Mouse (Mus musculus): Measurements from ENCODE around the gene Fgf16. TPM values are rescaled to one million over a fixed set of nuclear protein-coding genes. Genes with fewer than 3 reads are reported as not detected.
A peak's percentile ranks its signal among the peaks of the same experiment; 100 is the strongest.

Fgf16 gene
- polyA plus RNA-seq, 2 experiments = not detected

DNA sequence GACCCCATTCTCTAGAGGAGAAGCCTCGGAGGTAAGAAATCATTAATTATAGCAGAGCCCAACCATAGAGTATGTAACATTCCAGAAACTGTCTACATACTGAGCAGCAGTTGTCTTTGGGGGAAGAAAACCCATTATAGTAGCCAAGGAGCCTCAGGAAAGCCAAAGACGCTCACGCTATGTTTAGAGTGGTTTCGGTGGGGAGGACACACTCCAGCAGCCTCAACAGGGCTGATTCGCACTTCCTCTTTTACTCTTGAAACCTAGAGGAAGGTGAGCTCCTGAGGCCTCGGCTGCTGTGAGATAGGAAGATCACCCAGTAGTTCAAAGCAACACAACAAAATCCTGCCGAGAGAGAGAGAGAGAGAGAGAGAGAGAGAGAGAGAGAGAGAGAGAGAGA, 39.9 kb upstream of the Fgf16 start:
- no peak for ATAC-seq (ENCODE audit: insufficient read depth)
- no peak overlapping the region for H3K4me3 ChIP-seq (ENCODE audit: insufficient read depth in 1 of 2, low read depth in 2 of 2, low read length in 2 of 2)
- no peak overlapping the region for H3K27ac ChIP-seq
- H3K4me2 ChIP-seq (ENCODE audit: low read depth) = no peak overlapping the region
- no peaks in the 10 kb centered on the region for H3K9me3 ChIP-seq (ENCODE audit: control insufficient read depth, low read length)
- no peaks in the 10 kb centered on the region for H3K36me3 ChIP-seq (replicated peaks; ENCODE audit: control insufficient read depth, insufficient read depth, low read depth)
- TF ChIP-seq CTCF (IDR thresholded peaks at IDR 0.05; ENCODE audit: low read depth) = no peak
- no peak for TF ChIP-seq EP300 (IDR thresholded peaks at IDR 0.05; ENCODE audit: low read depth)
- WGBS (ENCODE audit: insufficient replicate concordance) = 29% methylated on average over 7 of the region's 7 CpGs
- H3K27me3 ChIP-seq (ENCODE audit: control insufficient read depth, insufficient read depth, low read length) = no peaks in the 10 kb centered on the region
- DNase-seq (ENCODE audit: low read depth in 3 of 3, low spot score in 3 of 3) = no peak
- no peak overlapping the region for H3K9ac ChIP-seq (replicated peaks)
- no peaks in the 10 kb centered on the region for H3K4me1 ChIP-seq (replicated peaks; ENCODE audit: control insufficient read depth in 2 of 2, insufficient read depth in 2 of 2, low read length in 1 of 2)

DNA sequence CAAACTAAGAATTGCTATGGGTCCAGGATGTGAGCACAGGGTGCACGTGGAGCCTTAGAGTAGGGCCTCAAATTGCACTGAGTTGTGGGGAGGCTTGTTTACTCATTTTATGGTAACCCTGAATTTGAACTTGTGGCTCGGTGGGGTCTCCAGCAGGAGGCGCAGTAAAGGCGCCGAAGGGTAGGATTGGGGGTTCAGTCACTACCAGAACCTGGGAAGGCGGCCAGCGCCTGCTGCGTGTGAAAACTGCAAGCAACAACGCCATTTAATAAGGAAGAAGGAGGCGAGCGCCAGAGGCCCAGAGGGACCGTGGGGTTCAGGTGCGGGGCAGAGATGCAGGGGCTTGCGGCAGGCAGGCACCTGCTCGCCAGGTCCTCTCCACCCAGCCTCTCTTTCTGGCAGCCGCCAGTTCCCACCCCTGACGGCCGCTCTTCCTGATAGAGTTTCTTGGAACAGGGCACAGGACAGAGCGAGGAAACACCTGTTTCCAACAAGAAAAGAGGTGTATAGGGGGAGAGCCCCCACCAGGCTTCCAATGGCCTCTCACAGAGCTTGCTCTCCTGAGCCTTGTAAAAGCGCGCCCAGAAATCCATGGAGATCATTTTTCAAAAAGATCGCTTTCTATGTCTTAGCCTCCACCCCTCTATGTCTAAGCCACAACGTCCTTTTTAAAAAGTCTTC, 1.1 kb upstream of the Fgf16 start:
- H3K27ac ChIP-seq = no peak overlapping the region
- H3K4me3 ChIP-seq (ENCODE audit: insufficient read depth in 1 of 2, low read depth in 2 of 2, low read length in 2 of 2) = no peak overlapping the region
- DNase-seq (ENCODE audit: low read depth in 3 of 3, low spot score in 3 of 3) (no peak), ATAC-seq (ENCODE audit: insufficient read depth) (no peak)
- H3K36me3 ChIP-seq (replicated peaks; ENCODE audit: control insufficient read depth, insufficient read depth, low read depth) = no peaks in the 10 kb centered on the region
- H3K4me1 ChIP-seq (replicated peaks; ENCODE audit: control insufficient read depth in 2 of 2, insufficient read depth in 2 of 2, low read length in 1 of 2) = no peaks in the 10 kb centered on the region
- no peak overlapping the region for H3K9ac ChIP-seq (replicated peaks)
- H3K9me3 ChIP-seq (ENCODE audit: control insufficient read depth, low read length) = no peaks in the 10 kb centered on the region
- no peak overlapping the region for H3K4me2 ChIP-seq (ENCODE audit: low read depth)
- peaks cover 39% of the 10 kb centered on the region for H3K27me3 ChIP-seq (ENCODE audit: control insufficient read depth, insufficient read depth, low read length)
- TF ChIP-seq CTCF (IDR thresholded peaks at IDR 0.05; ENCODE audit: low read depth) (no peak), EP300 (IDR thresholded peaks at IDR 0.05; ENCODE audit: low read depth) (no peak)
- WGBS (ENCODE audit: insufficient replicate concordance) = 12% methylated on average over 23 of the region's 23 CpGs

DNA sequence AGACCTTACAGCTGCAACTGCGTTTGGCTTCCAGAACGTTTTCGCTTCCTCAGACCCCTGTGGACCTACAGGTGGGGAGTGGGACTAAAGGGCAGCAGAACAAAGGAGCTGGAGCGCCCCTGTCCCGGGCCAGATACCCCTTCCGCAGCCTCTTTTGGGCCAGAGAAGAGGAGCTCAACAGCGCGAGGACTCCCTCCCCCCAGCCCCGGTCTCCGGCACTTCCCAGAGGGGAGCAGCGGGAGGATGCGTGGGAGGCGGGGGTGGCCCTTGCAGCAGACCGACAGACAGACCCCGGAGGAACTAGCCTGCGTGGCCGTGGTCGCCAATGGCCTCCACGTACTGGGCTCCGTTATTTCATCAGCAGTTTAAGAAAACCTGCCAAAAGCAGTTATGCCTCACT, 467 bp upstream of the Fgf16 start:
- Histone ChIP-seq H3K4me3 (ENCODE audit: insufficient read depth in 1 of 2, low read depth in 2 of 2, low read length in 2 of 2) (no peak overlapping the region), H3K9me3 (ENCODE audit: control insufficient read depth, low read length) (no peaks in the 10 kb centered on the region), H3K27me3 (ENCODE audit: control insufficient read depth, insufficient read depth, low read length) (peaks cover 39% of the 10 kb centered on the region), H3K9ac (replicated peaks) (no peak overlapping the region), H3K4me2 (ENCODE audit: low read depth) (peak overlapping the region; percentile 18; the same call in 1 of the 2 replicates), H3K4me1 (replicated peaks; ENCODE audit: control insufficient read depth in 2 of 2, insufficient read depth in 2 of 2, low read length in 1 of 2) (no peaks in the 10 kb centered on the region), H3K27ac (no peak overlapping the region), H3K36me3 (replicated peaks; ENCODE audit: control insufficient read depth, insufficient read depth, low read depth) (no peaks in the 10 kb centered on the region)
- WGBS (ENCODE audit: insufficient replicate concordance) = 7% methylated on average over 20 of the region's 20 CpGs
- ATAC-seq (ENCODE audit: insufficient read depth) (no peak), DNase-seq (ENCODE audit: low read depth in 3 of 3, low spot score in 3 of 3) (no peak)
- TF ChIP-seq EP300 (IDR thresholded peaks at IDR 0.05; ENCODE audit: low read depth) (no peak), CTCF (IDR thresholded peaks at IDR 0.05; ENCODE audit: low read depth) (no peak)

DNA sequence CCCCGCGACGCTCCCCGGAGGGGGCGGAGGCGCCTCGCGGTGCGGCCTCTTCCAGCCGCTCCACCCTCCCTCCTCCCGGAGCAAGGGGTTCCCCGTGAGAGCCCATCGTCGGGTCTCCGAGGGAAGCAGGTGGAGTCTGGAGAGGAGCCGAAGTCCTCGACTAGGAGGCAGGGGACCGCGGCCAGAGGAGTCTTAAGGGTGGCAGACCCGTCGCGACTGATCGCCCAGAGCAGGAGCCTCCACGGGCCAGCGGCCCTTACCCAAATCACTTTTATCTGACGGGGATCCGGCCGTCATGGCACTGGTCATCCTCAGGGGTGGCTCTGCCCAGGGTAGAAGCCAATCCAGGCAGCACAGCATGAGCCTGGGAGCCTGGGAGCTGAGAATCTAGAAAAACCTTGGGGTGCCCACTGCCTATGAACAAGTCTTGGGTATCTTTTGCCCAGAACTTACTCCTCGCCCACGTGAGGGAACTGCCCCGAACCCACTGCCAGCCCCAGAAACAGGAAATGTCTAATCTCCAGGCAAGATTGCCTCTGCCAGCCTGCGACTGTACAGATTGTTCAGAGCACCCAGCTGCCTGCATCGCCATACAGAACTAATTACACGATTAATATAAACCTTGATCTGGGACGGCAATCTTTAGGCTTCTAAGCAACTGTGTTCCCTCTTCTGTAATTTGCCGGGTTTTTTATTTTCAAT, 1.1 kb downstream of the Fgf16 start:
- WGBS (ENCODE audit: insufficient replicate concordance) = 10% methylated on average over 24 of the region's 36 CpGs
- no peak overlapping the region for H3K4me3 ChIP-seq (ENCODE audit: insufficient read depth in 1 of 2, low read depth in 2 of 2, low read length in 2 of 2)

DNA sequence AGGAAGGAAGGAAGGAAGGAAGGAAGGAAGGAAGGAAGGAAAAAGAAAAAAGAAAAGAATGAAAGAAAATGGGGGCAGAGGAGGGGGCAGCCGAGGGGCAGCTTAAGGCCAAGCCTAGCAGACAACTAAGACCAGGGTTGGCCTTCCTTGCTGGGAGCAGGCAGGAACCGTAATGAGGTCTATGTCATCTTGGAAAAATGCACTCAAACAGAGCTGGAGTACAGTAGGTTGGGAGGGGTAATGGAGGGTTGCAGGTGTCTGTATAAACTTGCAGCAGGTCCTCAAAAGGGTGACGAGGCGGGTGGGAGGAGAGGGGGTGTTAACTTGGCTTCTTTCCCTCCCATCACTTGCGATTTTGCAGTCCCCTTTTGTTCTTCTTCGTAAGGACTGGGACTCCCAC, 1.9 kb downstream of the Fgf16 start:
- no peak for DNase-seq (ENCODE audit: low read depth in 3 of 3, low spot score in 3 of 3)
- Histone ChIP-seq H3K4me2 (ENCODE audit: low read depth) (no peak overlapping the region), H3K36me3 (replicated peaks; ENCODE audit: control insufficient read depth, insufficient read depth, low read depth) (no peaks in the 10 kb centered on the region), H3K4me3 (ENCODE audit: insufficient read depth in 1 of 2, low read depth in 2 of 2, low read length in 2 of 2) (no peak overlapping the region), H3K9me3 (ENCODE audit: control insufficient read depth, low read length) (no peaks in the 10 kb centered on the region), H3K4me1 (replicated peaks; ENCODE audit: control insufficient read depth in 2 of 2, insufficient read depth in 2 of 2, low read length in 1 of 2) (no peaks in the 10 kb centered on the region), H3K27ac (no peak overlapping the region), H3K27me3 (ENCODE audit: control insufficient read depth, insufficient read depth, low read length) (peaks cover 39% of the 10 kb centered on the region), H3K9ac (replicated peaks) (no peak overlapping the region)
- no peak for ATAC-seq (ENCODE audit: insufficient read depth)
- TF ChIP-seq CTCF (IDR thresholded peaks at IDR 0.05; ENCODE audit: low read depth) (no peak), EP300 (IDR thresholded peaks at IDR 0.05; ENCODE audit: low read depth) (no peak)
- 50% methylated on average over 6 of the region's 6 CpGs for WGBS (ENCODE audit: insufficient replicate concordance)

More for the DNA sequence above, 1.1 kb downstream of the Fgf16 start:
- no peak for TF ChIP-seq EP300 (IDR thresholded peaks at IDR 0.05; ENCODE audit: low read depth)
- TF ChIP-seq CTCF (IDR thresholded peaks at IDR 0.05; ENCODE audit: low read depth) = no peak
- DNase-seq (ENCODE audit: low read depth in 3 of 3, low spot score in 3 of 3) = no peak
- Histone ChIP-seq H3K9me3 (ENCODE audit: control insufficient read depth, low read length) (no peaks in the 10 kb centered on the region), H3K27ac (no peak overlapping the region), H3K27me3 (ENCODE audit: control insufficient read depth, insufficient read depth, low read length) (peaks cover 39% of the 10 kb centered on the region), H3K4me2 (ENCODE audit: low read depth) (peak overlapping the region; percentile 32; the same call in 1 of the 2 replicates), H3K36me3 (replicated peaks; ENCODE audit: control insufficient read depth, insufficient read depth, low read depth) (no peaks in the 10 kb centered on the region), H3K9ac (replicated peaks) (no peak overlapping the region), H3K4me1 (replicated peaks; ENCODE audit: control insufficient read depth in 2 of 2, insufficient read depth in 2 of 2, low read length in 1 of 2) (no peaks in the 10 kb centered on the region)
- no peak for ATAC-seq (ENCODE audit: insufficient read depth)
